Mouse (Mus musculus) heart, embryonic 14.5 days (tissue): ENCODE measurements around the gene Olfr766-ps1. TPM values are rescaled to one million over a fixed set of nuclear protein-coding genes. Genes with fewer than 3 reads are reported as not detected.

Experiments
- ATAC-seq: fragments of 200-750 bp; cut with Nextera tagmentation; 2 replicates; pipeline ENCODE4 v1.8.0; 2017; ENCODE audit warnings: low read depth, moderate TSS enrichment; ENCODE audit not compliant: insufficient number of reproducible peaks, insufficient read depth, low FRiP score
- H3K27ac ChIP-seq, 2 experiments: fragments of 200-500 bp in 1 of 2; fragments of 300-500 bp in 1 of 2; sonication (generic) in 1 of 2; replicated peaks in 1 of 2; 2 replicates each; pipeline ENCODE4 v1.5.1; 2012 to 2014; ENCODE audit warnings: low read depth in 2 of 2, low read length in 2 of 2, control low read depth in 1 of 2, mild to moderate bottlenecking in 1 of 2, mixed read lengths in 1 of 2; ENCODE audit not compliant: control insufficient read depth in 1 of 2, insufficient read depth in 1 of 2
- H3K27me3 ChIP-seq: fragments of 300-500 bp; sonication (generic); 2 replicates; pipeline ENCODE4 v1.6.1; 2014; ENCODE audit warnings: mild to moderate bottlenecking, low read length, control low read depth; ENCODE audit not compliant: control insufficient read depth, insufficient read depth
- H3K36me3 ChIP-seq: fragments of 300-500 bp; sonication (generic); 2 replicates; pipeline ENCODE4 v1.6.1; 2014; ENCODE audit warnings: mild to moderate bottlenecking, control low read depth, low read length, mixed read lengths; ENCODE audit not compliant: control insufficient read depth, insufficient read depth
- H3K4me1 ChIP-seq, 2 experiments: fragments of 200-500 bp in 1 of 2; fragments of 300-500 bp in 1 of 2; sonication (generic) in 1 of 2; 2 replicates each; pipeline ENCODE4 v1.6.1; 2012 to 2014; ENCODE audit warnings: low read length in 2 of 2, control low read depth in 1 of 2, mixed read lengths in 1 of 2; ENCODE audit not compliant: control insufficient read depth in 2 of 2, insufficient read depth in 2 of 2
- H3K4me2 ChIP-seq: fragments of 300-500 bp; sonication (generic); 2 replicates; pipeline ENCODE4 v1.6.1; 2014; ENCODE audit warnings: mild to moderate bottlenecking, low read length
- H3K4me3 ChIP-seq, 2 experiments: fragments of 200-500 bp in 1 of 2; fragments of 300-500 bp in 1 of 2; sonication (generic) in 1 of 2; 2 replicates each; pipeline ENCODE4 v1.5.1; 2012 to 2014; ENCODE audit warnings: low read length in 2 of 2, mild to moderate bottlenecking in 2 of 2, control low read depth in 1 of 2, low read depth in 1 of 2, moderate library complexity in 1 of 2; ENCODE audit not compliant: control insufficient read depth in 1 of 2, insufficient read depth in 1 of 2
- H3K9ac ChIP-seq: fragments of 300-500 bp; sonication (generic); 2 replicates; pipeline ENCODE4 v1.6.1; 2014; ENCODE audit warnings: mild to moderate bottlenecking, low read length
- H3K9me3 ChIP-seq: fragments of 300-500 bp; sonication (generic); 2 replicates; pipeline ENCODE4 v1.6.1; 2016; ENCODE audit warnings: low read length, control low read depth; ENCODE audit not compliant: control insufficient read depth
- WGBS: fragments of 180-500 bp; shearing (Covaris S2); extraction: QIAGEN DNeasy Blood & Tissue Kit; methylation state at CpG from one replicate; pipeline ENCODE4 v1.1.7; 2014; 5-methylcytosine and 5-hydroxymethylcytosine counted together
- polyA plus RNA-seq: library from polyadenylated mRNA; unstranded; fragments of >200 nt; fragmentation: Nextera tagmentation; extraction: Ambion mirVana; gene quantifications from 2 replicates; pipeline ENCODE4 v1.2.1, GENCODE M21; 2014

Gene Olfr766-ps1
- polyA plus RNA-seq, 1 experiment from 2014 or later, result not detected

- no peak for ATAC-seq
- WGBS, result 65% methylated on average over 2 of the region's 2 CpGs
- H3K4me2 ChIP-seq, result no peak overlapping the region
- H3K27me3 ChIP-seq, result no peaks in the 10 kb centered on the region
- H3K27ac ChIP-seq, result no peak overlapping the region
- no peaks in the 10 kb centered on the region for H3K9me3 ChIP-seq
- no peak overlapping the region for H3K9ac ChIP-seq
- H3K36me3 ChIP-seq, result no peaks in the 10 kb centered on the region
- no peak overlapping the region for H3K4me3 ChIP-seq
- H3K4me1 ChIP-seq, result no peaks in the 10 kb centered on the region
Measured at GRCm38 (mm10) chr10:129028343-129028742, 40.4 kb downstream of the Olfr766-ps1 start.

- H3K27me3 ChIP-seq, result no peaks in the 10 kb centered on the region
- H3K27ac ChIP-seq, result no peak overlapping the region
- no peak for ATAC-seq
- 59% methylated on average over 3 of the region's 3 CpGs for WGBS
- no peak overlapping the region for H3K4me3 ChIP-seq
- no peaks in the 10 kb centered on the region for H3K36me3 ChIP-seq
- no peak overlapping the region for H3K9ac ChIP-seq
- H3K4me2 ChIP-seq, result no peak overlapping the region
- no peaks in the 10 kb centered on the region for H3K4me1 ChIP-seq
- no peaks in the 10 kb centered on the region for H3K9me3 ChIP-seq
Measured at GRCm38 (mm10) chr10:129026018-129026662, 42.6 kb downstream of the Olfr766-ps1 start.

GRCm38 (mm10) chr10:129023319-129023718 lies 45.5 kb downstream of the Olfr766-ps1 start:
- no peaks in the 10 kb centered on the region for H3K4me1 ChIP-seq
- H3K4me2 ChIP-seq, result no peak overlapping the region
- no peak overlapping the region for H3K9ac ChIP-seq
- no peak for ATAC-seq
- H3K4me3 ChIP-seq, result no peak overlapping the region
- no peaks in the 10 kb centered on the region for H3K27me3 ChIP-seq
- no peaks in the 10 kb centered on the region for H3K36me3 ChIP-seq
- H3K9me3 ChIP-seq, result no peaks in the 10 kb centered on the region
- no peak overlapping the region for H3K27ac ChIP-seq

- no peak overlapping the region for H3K4me3 ChIP-seq
- no peak overlapping the region for H3K4me2 ChIP-seq
- ATAC-seq, result no peak
- no peak overlapping the region for H3K27ac ChIP-seq
- H3K36me3 ChIP-seq, result no peaks in the 10 kb centered on the region
- no peaks in the 10 kb centered on the region for H3K27me3 ChIP-seq
- no peak overlapping the region for H3K9ac ChIP-seq
- no peaks in the 10 kb centered on the region for H3K4me1 ChIP-seq
- no peaks in the 10 kb centered on the region for H3K9me3 ChIP-seq
Measured at GRCm38 (mm10) chr10:129014477-129014876, 54.3 kb downstream of the Olfr766-ps1 start.

Other genes starting within 250 kb of the Olfr766-ps1 start
- gene Ormdl2, start 247.3 kb downstream of the Olfr766-ps1 start, polyA plus RNA-seq, result 41.4 and 46.1 TPM in 2 replicates
- gene Gdf11, start 177.3 kb downstream of the Olfr766-ps1 start, polyA plus RNA-seq, result 2.3 and 3.4 TPM in 2 replicates
- gene Cd63, start 168.0 kb downstream of the Olfr766-ps1 start, polyA plus RNA-seq, result 363 and 394 TPM in 2 replicates
- 7.7 and 11.5 TPM in 2 replicates for gene Rdh5, start 146.1 kb downstream of the Olfr766-ps1 start, polyA plus RNA-seq
- gene Bloc1s1, start 144.9 kb downstream of the Olfr766-ps1 start, polyA plus RNA-seq, result 239 and 251 TPM in 2 replicates
- 3.7 and 3.9 TPM in 2 replicates for gene Itga7, start 135.2 kb downstream of the Olfr766-ps1 start, polyA plus RNA-seq
- 0.32 TPM in 1 of 2 replicates, not detected in the other for gene Mettl7b, start 108.0 kb downstream of the Olfr766-ps1 start, polyA plus RNA-seq
- gene Olfr9, start 79.5 kb downstream of the Olfr766-ps1 start, polyA plus RNA-seq, result not detected in 2 replicates
- not detected in 2 replicates for gene Olfr763, start 58.2 kb downstream of the Olfr766-ps1 start, polyA plus RNA-seq
- gene Olfr764-ps1, start 29.1 kb downstream of the Olfr766-ps1 start, polyA plus RNA-seq, result not detected in 2 replicates
- gene Olfr765, start 19.0 kb downstream of the Olfr766-ps1 start, polyA plus RNA-seq, result not detected in 2 replicates
- gene Olfr767, start 13.9 kb upstream of the Olfr766-ps1 start, polyA plus RNA-seq, result not detected in 2 replicates
- not detected in 2 replicates for gene Olfr768, start 30.4 kb upstream of the Olfr766-ps1 start, polyA plus RNA-seq
- gene Olfr769, start 48.9 kb upstream of the Olfr766-ps1 start, polyA plus RNA-seq, result not detected in 2 replicates
- gene Olfr770, start 70.0 kb upstream of the Olfr766-ps1 start, polyA plus RNA-seq, result not detected in 2 replicates
- gene Olfr771, start 95.8 kb upstream of the Olfr766-ps1 start, polyA plus RNA-seq, result not detected in 2 replicates
- gene Olfr772, start 108.9 kb upstream of the Olfr766-ps1 start, polyA plus RNA-seq, result not detected in 2 replicates
- gene Olfr773, start 118.4 kb upstream of the Olfr766-ps1 start, polyA plus RNA-seq, result not detected in 2 replicates
- gene Olfr774, start 167.2 kb upstream of the Olfr766-ps1 start, polyA plus RNA-seq, result not detected in 2 replicates
- not detected in 2 replicates for gene Olfr775, start 179.4 kb upstream of the Olfr766-ps1 start, polyA plus RNA-seq
- not detected in 2 replicates for gene Olfr776, start 190.2 kb upstream of the Olfr766-ps1 start, polyA plus RNA-seq
- not detected in 2 replicates for gene Olfr777, start 202.5 kb upstream of the Olfr766-ps1 start, polyA plus RNA-seq
- gene Olfr780, start 249.1 kb upstream of the Olfr766-ps1 start, polyA plus RNA-seq, result not detected in 2 replicates